Mouse (Mus musculus): Measurements from ENCODE around the gene Tmbim7. TPM values are rescaled to one million over a fixed set of nuclear protein-coding genes. Genes with fewer than 3 reads are reported as not detected.

Gene Tmbim7
- polyA plus RNA-seq (2014; fragmentation: Illumina TruSeq; extraction: RNeasy Lipid Tissue Mini Kit (QIAGEN cat#74804); ENCODE audit: low read depth, low replicate concordance), result not detected

DNA sequence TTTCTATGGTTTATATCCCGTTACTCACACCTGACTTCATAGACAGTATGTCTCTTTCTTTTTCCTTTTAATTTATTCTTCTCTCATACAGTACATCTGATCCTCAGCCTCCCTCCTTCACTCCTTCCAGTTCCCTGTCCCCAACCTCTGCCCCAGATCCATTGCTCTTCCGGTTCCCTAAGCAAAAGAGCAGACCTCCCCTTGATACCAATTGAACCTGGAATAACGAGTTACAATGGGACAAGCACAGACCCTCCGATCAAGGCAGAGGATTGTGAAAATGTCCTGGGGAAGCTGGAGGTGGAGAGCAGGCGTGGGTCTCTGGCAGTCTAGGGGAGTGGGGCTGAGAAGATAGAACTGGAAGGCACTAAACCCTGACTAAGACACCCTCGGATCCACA lies at the start of gene Tmbim7:
Tmbim7 (plus strand) TSS at position 301 of the 400 bp plus-strand sequence.

DNA sequence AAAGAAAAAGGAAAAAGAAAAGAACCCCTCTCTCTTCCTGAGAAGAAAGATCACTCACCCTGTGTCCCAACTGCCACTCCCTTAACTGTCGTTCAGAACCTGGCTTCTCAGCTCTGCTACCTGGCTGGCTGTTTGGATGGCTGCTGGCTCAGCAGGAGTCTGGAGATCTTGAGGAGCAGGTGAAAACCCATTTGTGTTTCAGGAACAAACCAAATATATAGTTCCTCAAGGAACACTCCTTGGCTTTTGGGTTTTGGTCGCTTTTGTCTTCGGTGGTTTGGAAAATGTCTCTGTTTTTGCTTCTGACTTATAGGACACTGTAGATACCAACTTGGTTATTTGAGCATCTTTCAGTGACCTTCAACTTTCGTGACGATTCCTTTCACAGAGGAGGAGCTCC lies 6.1 kb downstream of the Tmbim7 start, which contains the start of gene Gatad1:
Gatad1 (minus strand) TSS at position 101 of the 400 bp plus-strand sequence.

Other genes with a start within 250 kb of the Tmbim7 start
- 55.5 TPM for gene Fam133b, start 107.3 kb upstream of the Tmbim7 start, polyA plus RNA-seq (2014; fragmentation: Illumina TruSeq; extraction: RNeasy Lipid Tissue Mini Kit (QIAGEN cat#74804); ENCODE audit: low read depth, low replicate concordance)
- gene 1700109H08Rik, start 79.6 kb upstream of the Tmbim7 start, polyA plus RNA-seq (2014; fragmentation: Illumina TruSeq; extraction: RNeasy Lipid Tissue Mini Kit (QIAGEN cat#74804); ENCODE audit: low read depth, low replicate concordance), result 6.5 TPM
- gene Pex1, start 55.1 kb upstream of the Tmbim7 start, polyA plus RNA-seq (2014; fragmentation: Illumina TruSeq; extraction: RNeasy Lipid Tissue Mini Kit (QIAGEN cat#74804); ENCODE audit: low read depth, low replicate concordance), result 34.3 TPM
- 21.3 TPM for gene Rbm48, start 54.6 kb upstream of the Tmbim7 start, polyA plus RNA-seq (2014; fragmentation: Illumina TruSeq; extraction: RNeasy Lipid Tissue Mini Kit (QIAGEN cat#74804); ENCODE audit: low read depth, low replicate concordance)
- 140 TPM for gene Gatad1, start 6.0 kb downstream of the Tmbim7 start, polyA plus RNA-seq (2014; fragmentation: Illumina TruSeq; extraction: RNeasy Lipid Tissue Mini Kit (QIAGEN cat#74804); ENCODE audit: low read depth, low replicate concordance)
- gene Ankib1, start 151.7 kb downstream of the Tmbim7 start, polyA plus RNA-seq (2014; fragmentation: Illumina TruSeq; extraction: RNeasy Lipid Tissue Mini Kit (QIAGEN cat#74804); ENCODE audit: low read depth, low replicate concordance), result 69.5 TPM
- gene Krit1, start 152.0 kb downstream of the Tmbim7 start, polyA plus RNA-seq (2014; fragmentation: Illumina TruSeq; extraction: RNeasy Lipid Tissue Mini Kit (QIAGEN cat#74804); ENCODE audit: low read depth, low replicate concordance), result 122 TPM
- gene Lrrd1, start 194.0 kb downstream of the Tmbim7 start, polyA plus RNA-seq (2014; fragmentation: Illumina TruSeq; extraction: RNeasy Lipid Tissue Mini Kit (QIAGEN cat#74804); ENCODE audit: low read depth, low replicate concordance), result not detected
- 25.3 TPM for gene Mterf1a, start 242.8 kb downstream of the Tmbim7 start, polyA plus RNA-seq (2014; fragmentation: Illumina TruSeq; extraction: RNeasy Lipid Tissue Mini Kit (QIAGEN cat#74804); ENCODE audit: low read depth, low replicate concordance)

All from sigmoid colon, adult 10 weeks (tissue).